Mouse (Mus musculus) testis, adult 2 months (tissue): ENCODE results near the gene Stk10.

Experiments
- CTCF ChIP-seq: fragments of 200-500 bp; IDR thresholded peaks from 2 replicates; pipeline ENCODE4 v1.5.1; 2012; ENCODE audit warnings: low read depth, mild to moderate bottlenecking, inconsistent platforms, low read length, moderate library complexity; ENCODE audit not compliant: control insufficient read depth, insufficient read depth, insufficient replicate concordance
- POLR2A ChIP-seq: fragments of 200-500 bp; IDR thresholded peaks from 2 replicates; pipeline ENCODE4 v1.6.1; 2012; ENCODE audit warnings: low read depth, mild to moderate bottlenecking, inconsistent platforms, low read length, moderate library complexity; ENCODE audit not compliant: control insufficient read depth

DNA sequence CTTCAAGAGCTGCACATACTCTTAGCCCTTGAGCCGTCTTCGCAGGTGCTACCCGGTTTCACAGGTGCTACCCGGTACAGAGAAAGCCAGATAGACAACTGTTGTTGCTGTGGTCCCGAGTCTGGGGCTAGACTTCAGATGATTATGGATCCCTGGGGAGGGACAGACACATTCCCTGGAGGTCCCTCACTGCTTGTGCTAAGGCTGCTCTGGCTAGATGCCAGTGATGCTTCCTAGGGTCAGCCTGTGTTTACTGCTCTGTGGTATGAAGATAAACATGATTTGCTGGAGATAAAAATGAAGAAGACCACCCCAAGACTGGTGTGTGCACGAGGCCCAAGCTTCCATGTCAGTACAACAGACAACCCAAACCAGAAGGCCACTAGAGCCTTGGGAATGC, 10.9 kb downstream of the Stk10 start:
- no peak for TF ChIP-seq POLR2A
- no peak for TF ChIP-seq CTCF
